8 mouse cellular contexts compared by ENCODE assay signal in the genomic region with DNA sequence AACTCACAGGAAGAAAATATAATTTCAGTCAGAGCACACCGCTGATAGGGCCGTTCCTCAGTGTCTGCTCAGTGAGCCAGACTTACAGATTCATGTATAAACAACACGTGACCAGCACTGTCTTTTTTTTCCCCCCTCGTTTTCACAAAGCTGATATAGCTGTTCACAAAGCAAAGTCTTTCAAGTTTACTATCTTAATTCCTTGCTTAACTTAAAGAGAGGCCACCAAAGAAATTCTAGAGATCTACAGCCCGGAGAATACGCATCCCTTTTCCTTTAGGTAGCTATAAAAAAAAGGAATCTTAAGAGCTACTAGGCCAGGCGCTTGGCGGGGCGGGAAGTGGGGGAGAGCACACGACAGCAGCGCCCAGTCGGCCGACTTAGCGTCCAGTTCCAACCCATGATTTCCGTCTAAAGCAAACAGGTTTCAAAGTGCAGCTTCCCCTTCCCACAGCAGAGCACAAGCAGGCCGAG. TPM values are rescaled to one million over a fixed set of nuclear protein-coding genes. Genes with fewer than 3 reads are reported as not detected.
A peak's percentile ranks its signal among the peaks of the same experiment; 100 is the strongest.
DNase-seq lines count a peak whose midpoint lies in the region; ATAC-seq and TF ChIP-seq lines count a peak whose summit lies in the region.

No protein-coding gene starts in this region.

- no peaks in the 10 kb centered on the region for H3K9me3 ChIP-seq in embryonic facial prominence, embryonic 11.5 days (replicated peaks; ENCODE audit: control insufficient read depth, low read length)
- H3K9me3 ChIP-seq in heart, embryonic 15.5 days (replicated peaks), result no peaks in the 10 kb centered on the region

- TF ChIP-seq CTCF in cerebellum, adult 2 months (IDR thresholded peaks at IDR 0.05; ENCODE audit: borderline replicate concordance, insufficient read depth, low read depth, low read length), result no peak

- H3K36me3 ChIP-seq in embryonic facial prominence, embryonic 11.5 days (replicated peaks; ENCODE audit: control insufficient read depth, insufficient read depth, low read depth, low read length), result no peaks in the 10 kb centered on the region
- H3K36me3 ChIP-seq in heart, embryonic 15.5 days, result no peaks in the 10 kb centered on the region
- H3K36me3 ChIP-seq in macrophage (ENCODE audit: inconsistent target), result no peaks in the 10 kb centered on the region

- DNase-seq in cerebellum, adult 2 months, result peak in 1 of 2 experiments; percentile 40
- no peak for DNase-seq in cerebellum, adult 18-20 months
- DNase-seq in NIH3T3 (ENCODE audit: low read depth), result peak; percentile 66
- DNase-seq in embryonic facial prominence, embryonic 11.5 days (ENCODE audit: low spot score), result peak; percentile 63
- DNase-seq in kidney, postnatal 25 days, result peak; percentile 55 to 70
- DNase-seq in right cerebral cortex, postnatal 25 days, result peak; percentile 19

- peak overlapping the region; percentile 53 for H3K4me2 ChIP-seq in embryonic facial prominence, embryonic 11.5 days (ENCODE audit: low read depth, low read length)
- peak overlapping the region; percentile 83 for H3K4me2 ChIP-seq in heart, embryonic 15.5 days

- H3K27me3 ChIP-seq in cerebellum, adult 2 months (ENCODE audit: control insufficient read depth, insufficient read depth, low read length), result no peaks in the 10 kb centered on the region
- no peaks in the 10 kb centered on the region for H3K27me3 ChIP-seq in embryonic facial prominence, embryonic 11.5 days (ENCODE audit: control insufficient read depth, insufficient read depth, low read length)
- no peaks in the 10 kb centered on the region for H3K27me3 ChIP-seq in heart, embryonic 15.5 days

- ATAC-seq in embryonic facial prominence, embryonic 11.5 days (replicated peaks; ENCODE audit: insufficient number of reproducible peaks, low FRiP score, low TSS enrichment, low read depth), result 0 out of 2 replicates have a peak, but pooled peaks have one; percentile 0
- 0 out of 2 replicates have a peak, but pooled peaks have one; percentile 32 for ATAC-seq in heart, embryonic 15.5 days (replicated peaks; ENCODE audit: insufficient number of reproducible peaks, insufficient read depth, low FRiP score, low read depth)

- H3K27ac ChIP-seq in cerebellum, adult 2 months (ENCODE audit: insufficient read depth, low read length), result peak overlapping the region; percentile 95
- peak overlapping the region; percentile 100 for H3K27ac ChIP-seq in embryonic facial prominence, embryonic 11.5 days (replicated peaks; ENCODE audit: low read depth, low read length)
- peak overlapping the region; percentile 100 for H3K27ac ChIP-seq in heart, embryonic 15.5 days
- peak overlapping the region; percentile 91 for H3K27ac ChIP-seq in macrophage

- peak overlapping the region; percentile 97 for H3K9ac ChIP-seq in embryonic facial prominence, embryonic 11.5 days (replicated peaks; ENCODE audit: low read length)
- peak overlapping the region; percentile 89 for H3K9ac ChIP-seq in heart, embryonic 15.5 days

- peaks cover 2% of the 10 kb centered on the region; the same call in 1 of the 2 replicates for H3K4me1 ChIP-seq in cerebellum, adult 2 months (ENCODE audit: control insufficient read depth, insufficient read depth, low read length)
- peaks cover 6% of the 10 kb centered on the region; the same call in 1 of the 2 replicates for H3K4me1 ChIP-seq in embryonic facial prominence, embryonic 11.5 days (ENCODE audit: control insufficient read depth, insufficient read depth, low read length)
- peaks cover 25% of the 10 kb centered on the region for H3K4me1 ChIP-seq in heart, embryonic 15.5 days (replicated peaks)

- no peak for TF ChIP-seq POLR2A in cerebellum, adult 2 months (IDR thresholded peaks at IDR 0.05; ENCODE audit: borderline replicate concordance, insufficient read depth, low read length)

- WGBS in cerebellum, adult 2 months, result under 1% methylated on average over 16 of the region's 16 CpGs
- WGBS in embryonic facial prominence, embryonic 11.5 days, result under 1% methylated on average over 16 of the region's 16 CpGs
- 0% methylated on average over 16 of the region's 16 CpGs for WGBS in heart, embryonic 15.5 days
- 1% methylated on average over 16 of the region's 16 CpGs for WGBS in macrophage (ENCODE audit: missing documents)

- H3K79me2 ChIP-seq in macrophage (ENCODE audit: inconsistent target), result peaks cover 52% of the 10 kb centered on the region

- H3K4me3 ChIP-seq in cerebellum, adult 2 months (replicated peaks; ENCODE audit: insufficient read depth, low read depth, low read length), result peak overlapping the region; percentile 93
- peak overlapping the region; percentile 90 for H3K4me3 ChIP-seq in embryonic facial prominence, embryonic 11.5 days (ENCODE audit: low read depth, low read length)
- H3K4me3 ChIP-seq in heart, embryonic 15.5 days, result peak overlapping the region; percentile 76
- peak overlapping the region; percentile 61 for H3K4me3 ChIP-seq in macrophage (ENCODE audit: inconsistent target)

RNA-seq across cellular contexts. Expression of gene Kbtbd2, which starts 0.9 kb away (rescaled TPM):
- 34.4 and 35.6 TPM in 2 replicates for polyA plus RNA-seq in cerebellum, adult 2 months (2012; rRNA removed)
- polyA plus RNA-seq in embryonic facial prominence, embryonic 11.5 days (2014; fragmentation: Nextera tagmentation; extraction: Ambion mirVana), result 33.6 and 35.0 TPM in 2 replicates
- 22.8 and 31.2 TPM in 2 replicates for polyA plus RNA-seq in heart, embryonic 15.5 days (2015; fragmentation: Nextera tagmentation; extraction: Ambion mirVana)
- total RNA-seq in macrophage (2018; cell fraction: chromatin; rRNA removed), result 10 to 100 TPM; 23.7 to 63.5 (median 34.2) TPM
- total RNA-seq in macrophage (2018; cell fraction: cytosol; rRNA removed), result 10 to 100 TPM; 27.2 to 50.7 (median 37.4) TPM
- 10 to 100 TPM; 34.4 to 66.7 (median 50.1) TPM for total RNA-seq in macrophage (2018; cell fraction: nucleus; rRNA removed)
- 21.0 to 33.2 TPM (median 27.7 TPM) in 3 replicates for polyA plus RNA-seq in macrophage (2018)

RNA-seq across cellular contexts. Expression of gene Fkbp9, which starts 35.2 kb away (rescaled TPM):
- 19.3 and 19.7 TPM in 2 replicates for polyA plus RNA-seq in cerebellum, adult 2 months (2012; rRNA removed)
- polyA plus RNA-seq in embryonic facial prominence, embryonic 11.5 days (2014; fragmentation: Nextera tagmentation; extraction: Ambion mirVana), result 82.1 and 86.9 TPM in 2 replicates
- 129 and 161 TPM in 2 replicates for polyA plus RNA-seq in heart, embryonic 15.5 days (2015; fragmentation: Nextera tagmentation; extraction: Ambion mirVana)
- 10 to 100 TPM in 3 of 26 experiments, 1 to 10 TPM in 15, under 1 TPM in 8; 0.61 to 34.7 (median 4.0) TPM for total RNA-seq in macrophage (2018; cell fraction: chromatin; rRNA removed)
- 10 to 100 TPM in 9 of 26 experiments, 1 to 10 TPM in 17; 1.7 to 12.6 (median 5.9) TPM for total RNA-seq in macrophage (2018; cell fraction: cytosol; rRNA removed)
- 10 to 100 TPM in 8 of 26 experiments, 1 to 10 TPM in 18; 1.8 to 25.1 (median 6.7) TPM for total RNA-seq in macrophage (2018; cell fraction: nucleus; rRNA removed)
- polyA plus RNA-seq in macrophage (2018), result 8.7 to 10.5 TPM (median 9.6 TPM) in 3 replicates

Comparison
In these comparisons a context has a peak if more than half of its experiments do, and no peak if none do; other contexts are left out.
1. DNase-seq: peak in NIH3T3 (single experiment), embryonic facial prominence, embryonic 11.5 days (single experiment), kidney, postnatal 25 days (2 of 2) and right cerebral cortex, postnatal 25 days (single experiment); none in cerebellum, adult 18-20 months (0 of 2).
2. Peak in every context shown above with its lines, with median percentiles within 50 percentile points of each other: H3K27ac ChIP-seq and H3K4me3 ChIP-seq.